Mouse (Mus musculus) spleen, adult 2 months (tissue): ENCODE data around the gene Pycr2.

Experiments used
- CTCF ChIP-seq: fragments of 200-500 bp; IDR thresholded peaks from 2 replicates; pipeline ENCODE4 v1.5.1; 2011; ENCODE audit warnings: mild to moderate bottlenecking, inconsistent platforms; ENCODE audit not compliant: insufficient read depth, insufficient read length, insufficient replicate concordance; ENCODE audit errors: extremely low read depth
- POLR2A ChIP-seq: fragments of 200-500 bp; IDR thresholded peaks from 2 replicates; pipeline ENCODE4 v1.6.1; 2011; ENCODE audit warnings: low read depth, low read length, inconsistent platforms

- TF ChIP-seq CTCF (no peak), POLR2A (no peak)
These were observed 29.0 kb upstream of the Pycr2 start for GRCm38 (mm10) chr1:180875126-180875525.
